Mouse (Mus musculus) adrenal gland, postnatal 14 days (tissue): ENCODE measurements around the gene Atp2a3. TPM values are rescaled to one million over a fixed set of nuclear protein-coding genes. Genes with fewer than 3 reads are reported as not detected.

ENCODE experiments used
- DNase-seq: peaks from one replicate; pipeline ENCODE4 v3.0.0; 2021; ENCODE audit warnings: mixed read lengths
- total RNA-seq: library from RNA; stranded (reverse); gene quantifications from 2 replicates; pipeline ENCODE4 v1.2.3, GENCODE M21; 2021

Atp2a3 gene
- total RNA-seq, 1 experiment from 2014 or later = 10.8 TPM

GRCm38 (mm10) chr11:72954216-72954615 is 6.8 kb upstream of the Atp2a3 start:
- no peak for DNase-seq

- peak; percentile 27 for DNase-seq
Observed at GRCm38 (mm10) chr11:72955339-72955974, 5.5 kb upstream of the Atp2a3 start.

- no peak for DNase-seq
Observed at GRCm38 (mm10) chr11:72957318-72957717, 3.7 kb upstream of the Atp2a3 start.

- DNase-seq = no peak
Observed at GRCm38 (mm10) chr11:72959924-72960679, 867 bp upstream of the Atp2a3 start.

- no peak for DNase-seq
Observed at GRCm38 (mm10) chr11:72960723-72961071, 272 bp upstream of the Atp2a3 start.

- no peak for DNase-seq
Observed at GRCm38 (mm10) chr11:72962378-72962777, 1.4 kb downstream of the Atp2a3 start.

GRCm38 (mm10) chr11:72963058-72963788 is 2.3 kb downstream of the Atp2a3 start:
- DNase-seq = no peak

- peak; percentile 46 for DNase-seq
Observed at GRCm38 (mm10) chr11:72963789-72964294, 2.9 kb downstream of the Atp2a3 start.

- peak; percentile 66 for DNase-seq
Observed at GRCm38 (mm10) chr11:72974995-72975503, 14.1 kb downstream of the Atp2a3 start.

GRCm38 (mm10) chr11:72982516-72982915 is 21.5 kb downstream of the Atp2a3 start:
- DNase-seq = no peak

GRCm38 (mm10) chr11:72983283-72983682 is 22.3 kb downstream of the Atp2a3 start:
- no peak for DNase-seq

- no peak for DNase-seq
Observed at GRCm38 (mm10) chr11:72986745-72987144, 25.8 kb downstream of the Atp2a3 start.

- DNase-seq = no peak
Observed at GRCm38 (mm10) chr11:72987234-72987633, 26.3 kb downstream of the Atp2a3 start.

GRCm38 (mm10) chr11:72987807-72988206 is 26.8 kb downstream of the Atp2a3 start:
- DNase-seq = no peak

- no peak for DNase-seq
Observed at GRCm38 (mm10) chr11:72989044-72989443, 28.1 kb downstream of the Atp2a3 start.

- DNase-seq = no peak
Observed at GRCm38 (mm10) chr11:72990688-72991087, 29.7 kb downstream of the Atp2a3 start.

- DNase-seq = no peak
Observed at GRCm38 (mm10) chr11:72991961-72992360, 31.0 kb downstream of the Atp2a3 start.

- DNase-seq = no peak
Observed at GRCm38 (mm10) chr11:72996346-72996745, 35.4 kb downstream of the Atp2a3 start.

GRCm38 (mm10) chr11:72996781-72997180 is 35.8 kb downstream of the Atp2a3 start:
- no peak for DNase-seq

- DNase-seq = no peak
Observed at GRCm38 (mm10) chr11:72997529-72998326, 36.8 kb downstream of the Atp2a3 start.

GRCm38 (mm10) chr11:72998771-72999170 is 37.8 kb downstream of the Atp2a3 start, which contains the start of gene P2rx1:
Gene P2rx1, plus strand, starts transcription at chr11:72999103.
- DNase-seq = peak; percentile 29

- DNase-seq = peak; percentile 81
Observed at GRCm38 (mm10) chr11:73001029-73001428, 40.1 kb downstream of the Atp2a3 start.
